Mouse (Mus musculus): ENCODE data around the gene Cacna2d3. TPM values are rescaled to one million over a fixed set of nuclear protein-coding genes. Genes with fewer than 3 reads are reported as not detected.

Gene Cacna2d3
- polyA plus RNA-seq, 1 experiment from 2014 or later: 0.92 TPM

DNA sequence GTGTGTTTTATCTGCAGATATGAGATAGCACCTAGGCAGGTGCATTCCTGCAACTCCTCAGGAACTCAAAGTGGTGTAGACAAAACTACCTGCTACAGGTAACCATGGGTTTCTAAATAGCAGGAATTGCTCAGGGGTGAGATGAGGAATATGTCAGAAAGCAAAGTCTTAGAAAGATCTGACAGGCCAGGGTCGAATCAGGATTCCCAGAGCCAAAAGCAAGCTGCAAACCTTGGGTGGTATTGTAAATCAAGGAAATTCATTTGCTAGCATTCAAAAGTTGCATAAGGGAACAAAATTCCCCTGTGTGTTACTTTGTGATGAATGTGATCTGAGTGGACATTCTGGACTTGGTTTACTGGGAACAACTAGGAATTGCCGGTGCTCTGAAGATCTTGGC lies 291.9 kb downstream of the Cacna2d3 start:
- no peak overlapping the region for H3K4me3 ChIP-seq (ENCODE audit: low read length)
- no peak overlapping the region for H3K9ac ChIP-seq (ENCODE audit: low read depth, low read length)
- no peaks in the 10 kb centered on the region for H3K4me1 ChIP-seq (ENCODE audit: control insufficient read depth, insufficient read depth, low read length)
- 79% methylated on average over 2 of the region's 2 CpGs for WGBS
- H3K27me3 ChIP-seq (replicated peaks; ENCODE audit: control insufficient read depth, insufficient read depth, low read length): no peaks in the 10 kb centered on the region
- H3K27ac ChIP-seq (ENCODE audit: low read length): no peak overlapping the region
- H3K4me2 ChIP-seq (ENCODE audit: low read depth, low read length): no peak overlapping the region
- no peaks in the 10 kb centered on the region for H3K9me3 ChIP-seq (ENCODE audit: control insufficient read depth, low read length)
- ATAC-seq: no peak
- no peaks in the 10 kb centered on the region for H3K36me3 ChIP-seq (ENCODE audit: control insufficient read depth, insufficient read depth, low read length)

DNA sequence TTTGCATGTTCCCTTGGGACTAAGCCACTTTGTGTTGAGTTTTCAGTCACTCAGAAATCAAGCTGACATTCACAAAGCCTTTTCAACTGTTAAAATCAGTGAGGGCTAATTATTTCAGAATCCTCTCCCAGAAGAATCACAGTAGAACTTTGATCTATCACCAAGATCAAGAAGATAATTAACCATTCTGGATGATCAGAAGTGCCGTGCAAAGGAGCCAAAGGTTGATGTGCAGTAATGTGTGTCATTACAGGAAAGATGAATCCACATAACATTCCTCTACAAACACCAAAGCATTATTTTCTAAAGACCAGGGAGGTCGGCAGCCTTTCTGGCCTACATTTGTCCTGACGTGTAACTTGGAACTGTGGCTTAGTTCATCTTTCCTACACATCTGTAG lies 296.0 kb downstream of the Cacna2d3 start:
- Histone ChIP-seq H3K9ac (ENCODE audit: low read depth, low read length) (no peak overlapping the region), H3K9me3 (ENCODE audit: control insufficient read depth, low read length) (no peaks in the 10 kb centered on the region), H3K4me1 (ENCODE audit: control insufficient read depth, insufficient read depth, low read length) (no peaks in the 10 kb centered on the region), H3K4me2 (ENCODE audit: low read depth, low read length) (no peak overlapping the region), H3K27me3 (replicated peaks; ENCODE audit: control insufficient read depth, insufficient read depth, low read length) (no peaks in the 10 kb centered on the region), H3K27ac (ENCODE audit: low read length) (no peak overlapping the region), H3K36me3 (ENCODE audit: control insufficient read depth, insufficient read depth, low read length) (no peaks in the 10 kb centered on the region), H3K4me3 (ENCODE audit: low read length) (no peak overlapping the region)
- 81% methylated on average over 3 of the region's 3 CpGs for WGBS
- no peak for ATAC-seq

DNA sequence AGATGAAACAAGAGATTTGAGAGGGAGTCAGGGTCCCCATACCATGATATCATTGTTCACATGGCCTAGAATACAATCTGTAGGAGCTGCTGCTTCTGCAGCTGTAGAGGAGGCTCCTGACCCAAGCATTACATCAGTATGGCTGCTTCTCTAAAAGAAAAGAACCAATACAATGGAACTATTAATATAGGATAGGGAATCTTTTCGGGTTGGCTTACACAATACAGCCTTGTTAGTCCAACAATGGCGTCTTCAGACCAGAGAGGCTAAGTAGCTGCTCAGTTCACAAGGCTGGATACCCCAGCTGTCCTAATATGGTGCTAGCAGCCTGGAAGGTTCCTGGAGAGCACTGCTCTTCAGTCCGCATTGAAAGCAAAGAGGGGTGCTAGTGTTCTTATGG lies 296.5 kb downstream of the Cacna2d3 start:
- no peak overlapping the region for H3K4me2 ChIP-seq (ENCODE audit: low read depth, low read length)
- no peak for ATAC-seq
- H3K4me1 ChIP-seq (ENCODE audit: control insufficient read depth, insufficient read depth, low read length): no peaks in the 10 kb centered on the region
- H3K4me3 ChIP-seq (ENCODE audit: low read length): no peak overlapping the region
- H3K9ac ChIP-seq (ENCODE audit: low read depth, low read length): no peak overlapping the region
- no peaks in the 10 kb centered on the region for H3K27me3 ChIP-seq (replicated peaks; ENCODE audit: control insufficient read depth, insufficient read depth, low read length)
- H3K36me3 ChIP-seq (ENCODE audit: control insufficient read depth, insufficient read depth, low read length): no peaks in the 10 kb centered on the region
- H3K27ac ChIP-seq (ENCODE audit: low read length): no peak overlapping the region
- H3K9me3 ChIP-seq (ENCODE audit: control insufficient read depth, low read length): no peaks in the 10 kb centered on the region
- WGBS: 86% methylated on average over 3 of the region's 3 CpGs

DNA sequence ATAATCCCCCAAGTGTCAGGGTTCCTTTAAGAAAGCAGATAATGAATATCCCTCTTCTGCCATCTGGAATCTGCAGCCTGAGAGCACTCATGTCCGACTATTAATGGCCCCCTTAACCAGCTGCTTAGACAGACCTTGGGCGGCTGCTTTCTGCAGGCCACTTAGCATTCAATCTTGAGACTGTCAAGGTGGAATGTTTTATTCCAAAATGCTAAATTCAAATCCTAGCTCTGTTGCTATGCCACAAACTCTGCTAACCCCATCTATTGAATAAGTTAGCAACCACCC lies 315.8 kb downstream of the Cacna2d3 start:
- 12% methylated on average over 2 of the region's 2 CpGs for WGBS
- no peaks in the 10 kb centered on the region for H3K36me3 ChIP-seq (ENCODE audit: control insufficient read depth, insufficient read depth, low read length)
- ATAC-seq: no peak
- no peak overlapping the region for H3K27ac ChIP-seq (ENCODE audit: low read length)
- no peaks in the 10 kb centered on the region for H3K27me3 ChIP-seq (replicated peaks; ENCODE audit: control insufficient read depth, insufficient read depth, low read length)
- no peaks in the 10 kb centered on the region for H3K9me3 ChIP-seq (ENCODE audit: control insufficient read depth, low read length)
- H3K4me3 ChIP-seq (ENCODE audit: low read length): no peak overlapping the region
- no peak overlapping the region for H3K4me2 ChIP-seq (ENCODE audit: low read depth, low read length)
- peaks cover 6% of the 10 kb centered on the region for H3K4me1 ChIP-seq (ENCODE audit: control insufficient read depth, insufficient read depth, low read length)
- H3K9ac ChIP-seq (ENCODE audit: low read depth, low read length): no peak overlapping the region

DNA sequence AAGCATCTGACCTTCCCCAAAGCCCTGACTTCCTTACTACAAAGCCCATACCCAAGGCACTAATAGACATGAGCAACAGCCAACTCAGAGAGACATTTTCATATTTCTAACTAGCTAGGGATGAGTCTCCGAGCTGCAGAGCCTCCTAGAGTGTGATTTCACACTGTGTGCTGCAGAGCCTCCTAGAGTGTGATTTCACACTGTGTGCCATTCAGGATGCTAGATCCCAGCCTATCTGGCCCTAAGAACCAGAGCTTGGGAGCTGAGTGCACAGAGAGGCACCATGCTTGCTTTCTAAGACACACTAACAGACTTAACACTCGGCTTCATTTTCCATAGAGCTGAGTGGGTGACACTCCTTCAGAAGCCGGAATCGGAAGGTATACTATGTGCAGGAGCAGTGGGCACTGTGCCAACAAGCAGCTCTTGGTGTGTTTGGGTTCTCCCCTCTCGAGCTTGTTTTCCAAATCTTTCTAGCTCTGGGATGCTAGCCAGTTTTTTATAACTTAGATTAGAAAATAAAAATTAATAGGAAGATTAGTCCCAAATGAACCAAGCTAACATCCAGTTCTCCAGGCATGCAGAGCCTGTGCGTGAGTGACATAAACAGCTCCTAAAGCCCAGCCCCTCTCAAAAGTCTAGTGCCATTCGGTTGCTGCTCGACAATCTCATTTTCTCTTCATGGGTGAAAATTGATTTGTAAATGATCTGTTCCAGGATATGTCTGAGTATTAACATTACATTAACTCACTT lies 316.4 kb downstream of the Cacna2d3 start:
- H3K27ac ChIP-seq (ENCODE audit: low read length): no peak overlapping the region
- H3K36me3 ChIP-seq (ENCODE audit: control insufficient read depth, insufficient read depth, low read length): no peaks in the 10 kb centered on the region
- H3K27me3 ChIP-seq (replicated peaks; ENCODE audit: control insufficient read depth, insufficient read depth, low read length): no peaks in the 10 kb centered on the region
- WGBS: 43% methylated on average over 8 of the region's 8 CpGs
- H3K4me2 ChIP-seq (ENCODE audit: low read depth, low read length): no peak overlapping the region
- no peak overlapping the region for H3K4me3 ChIP-seq (ENCODE audit: low read length)
- H3K4me1 ChIP-seq (ENCODE audit: control insufficient read depth, insufficient read depth, low read length): peaks cover 6% of the 10 kb centered on the region
- no peaks in the 10 kb centered on the region for H3K9me3 ChIP-seq (ENCODE audit: control insufficient read depth, low read length)
- no peak overlapping the region for H3K9ac ChIP-seq (ENCODE audit: low read depth, low read length)
- ATAC-seq: no peak

DNA sequence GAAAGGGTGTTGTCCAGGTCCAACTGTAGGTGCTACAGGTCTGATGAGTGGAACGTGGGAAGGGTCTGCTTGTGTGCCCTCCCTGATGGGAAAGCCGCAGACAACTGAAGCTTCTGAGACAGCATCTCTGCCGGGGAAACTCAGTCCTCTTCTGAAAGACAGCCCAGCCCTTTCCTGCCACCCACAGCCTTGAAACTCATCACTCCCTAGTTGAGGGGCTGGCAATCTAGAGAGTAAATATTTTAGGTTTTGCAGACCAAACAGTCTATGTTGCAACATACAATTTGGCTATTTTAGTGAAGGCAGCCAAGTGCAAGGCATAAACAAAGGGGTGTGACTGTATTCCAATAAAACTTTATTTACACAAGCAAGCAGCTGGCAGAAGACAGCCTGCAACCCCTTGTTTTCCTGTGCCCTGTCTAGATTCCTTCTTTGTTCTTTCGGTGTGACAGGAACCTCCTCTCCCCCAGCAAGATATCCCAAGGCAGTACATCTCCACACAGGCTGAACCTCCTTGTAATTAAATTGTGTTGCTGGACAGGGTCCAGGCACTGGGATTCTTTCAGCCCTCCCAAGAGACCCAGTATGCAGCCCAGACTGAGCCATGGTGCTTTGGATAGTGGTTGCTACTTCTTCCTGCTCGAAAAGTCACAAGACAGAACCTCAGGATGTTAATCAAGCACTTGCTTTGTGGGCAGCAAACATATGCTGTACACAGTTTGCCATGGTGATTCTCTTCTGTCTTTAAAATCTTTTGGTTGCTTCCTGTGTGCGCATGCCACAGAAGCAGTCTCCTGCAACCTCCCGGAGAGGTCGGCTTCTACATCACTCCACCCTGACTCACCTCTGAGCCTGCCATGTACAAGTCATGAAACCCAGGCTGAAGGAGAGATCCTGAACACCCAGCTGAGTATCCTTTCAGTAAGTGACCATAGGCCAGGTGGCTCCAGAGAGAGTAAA lies 317.5 kb downstream of the Cacna2d3 start:
- no peak overlapping the region for H3K4me2 ChIP-seq (ENCODE audit: low read depth, low read length)
- no peaks in the 10 kb centered on the region for H3K36me3 ChIP-seq (ENCODE audit: control insufficient read depth, insufficient read depth, low read length)
- H3K4me3 ChIP-seq (ENCODE audit: low read length): no peak overlapping the region
- 53% methylated on average over 8 of the region's 8 CpGs for WGBS
- H3K27ac ChIP-seq (ENCODE audit: low read length): no peak overlapping the region
- no peak overlapping the region for H3K9ac ChIP-seq (ENCODE audit: low read depth, low read length)
- ATAC-seq: no peak
- H3K4me1 ChIP-seq (ENCODE audit: control insufficient read depth, insufficient read depth, low read length): peaks cover 6% of the 10 kb centered on the region
- no peaks in the 10 kb centered on the region for H3K9me3 ChIP-seq (ENCODE audit: control insufficient read depth, low read length)
- no peaks in the 10 kb centered on the region for H3K27me3 ChIP-seq (replicated peaks; ENCODE audit: control insufficient read depth, insufficient read depth, low read length)

DNA sequence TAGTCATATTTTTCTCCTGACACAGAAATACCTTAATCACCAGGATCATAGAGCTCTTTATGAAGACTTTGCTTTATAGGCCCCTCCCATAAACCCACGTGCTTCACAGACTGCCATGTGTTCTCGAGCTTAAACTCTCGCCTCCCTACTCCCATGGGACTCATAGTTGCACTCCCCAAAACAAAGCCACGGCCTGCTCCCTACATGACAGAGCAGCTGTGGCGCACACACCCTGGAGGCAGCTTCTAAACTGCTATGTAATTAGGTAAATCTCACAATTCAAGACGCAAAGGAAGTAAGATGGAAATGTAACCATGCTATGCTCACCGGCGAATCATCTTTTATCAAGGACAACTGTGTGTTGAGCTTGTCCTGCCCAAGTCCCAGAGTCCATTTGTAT lies 319.2 kb downstream of the Cacna2d3 start:
- Histone ChIP-seq H3K4me1 (ENCODE audit: control insufficient read depth, insufficient read depth, low read length) (peaks cover 6% of the 10 kb centered on the region), H3K4me2 (ENCODE audit: low read depth, low read length) (no peak overlapping the region), H3K9ac (ENCODE audit: low read depth, low read length) (no peak overlapping the region), H3K27ac (ENCODE audit: low read length) (no peak overlapping the region), H3K27me3 (replicated peaks; ENCODE audit: control insufficient read depth, insufficient read depth, low read length) (no peaks in the 10 kb centered on the region), H3K4me3 (ENCODE audit: low read length) (no peak overlapping the region), H3K9me3 (ENCODE audit: control insufficient read depth, low read length) (no peaks in the 10 kb centered on the region), H3K36me3 (ENCODE audit: control insufficient read depth, insufficient read depth, low read length) (no peaks in the 10 kb centered on the region)
- WGBS: 68% methylated on average over 8 of the region's 8 CpGs
- no peak for ATAC-seq

DNA sequence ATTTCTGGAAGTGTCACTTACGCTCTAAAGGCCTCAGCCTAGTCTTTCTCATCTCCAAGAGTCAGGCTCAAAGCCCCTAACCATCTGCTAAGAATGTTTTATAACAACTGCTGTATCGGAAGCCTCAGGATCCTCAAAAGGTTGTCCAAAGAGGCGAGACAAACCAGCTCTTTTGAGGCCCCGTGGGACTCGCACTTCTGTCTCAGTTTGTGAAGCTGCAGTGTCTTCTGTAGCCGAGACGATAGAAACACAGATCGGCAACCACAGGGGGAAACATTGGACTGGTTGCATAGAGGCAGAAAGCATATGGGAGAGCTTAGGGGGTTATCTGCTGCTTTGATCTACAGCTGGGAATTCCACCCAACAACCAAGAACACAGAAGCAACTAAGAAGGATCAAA lies 327.9 kb downstream of the Cacna2d3 start:
- H3K4me2 ChIP-seq (ENCODE audit: low read depth, low read length): no peak overlapping the region
- no peak for ATAC-seq
- no peaks in the 10 kb centered on the region for H3K9me3 ChIP-seq (ENCODE audit: control insufficient read depth, low read length)
- no peaks in the 10 kb centered on the region for H3K27me3 ChIP-seq (replicated peaks; ENCODE audit: control insufficient read depth, insufficient read depth, low read length)
- no peaks in the 10 kb centered on the region for H3K36me3 ChIP-seq (ENCODE audit: control insufficient read depth, insufficient read depth, low read length)
- no peak overlapping the region for H3K27ac ChIP-seq (ENCODE audit: low read length)
- H3K9ac ChIP-seq (ENCODE audit: low read depth, low read length): no peak overlapping the region
- H3K4me1 ChIP-seq (ENCODE audit: control insufficient read depth, insufficient read depth, low read length): no peaks in the 10 kb centered on the region
- no peak overlapping the region for H3K4me3 ChIP-seq (ENCODE audit: low read length)
- WGBS: 79% methylated on average over 8 of the region's 8 CpGs

DNA sequence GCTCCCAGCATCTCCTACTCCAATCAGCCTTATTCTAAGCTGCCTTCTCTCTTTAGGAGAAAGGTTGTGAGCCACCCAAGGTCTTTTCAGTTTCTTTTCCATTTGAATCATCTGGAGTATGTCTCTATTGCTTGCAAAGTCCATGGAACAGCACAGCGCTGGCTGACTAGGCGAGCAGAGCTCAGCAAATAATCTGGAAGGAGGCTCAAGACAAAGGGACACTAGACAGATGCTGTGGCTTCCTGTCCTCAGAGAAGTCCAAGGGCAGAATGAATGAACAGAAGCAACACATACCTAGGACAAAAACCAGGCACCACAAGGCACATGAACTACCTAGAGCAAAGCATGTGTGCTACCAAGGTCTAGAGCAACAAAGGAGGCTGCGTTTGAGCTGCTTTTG lies 328.8 kb downstream of the Cacna2d3 start:
- no peaks in the 10 kb centered on the region for H3K27me3 ChIP-seq (replicated peaks; ENCODE audit: control insufficient read depth, insufficient read depth, low read length)
- no peak overlapping the region for H3K4me2 ChIP-seq (ENCODE audit: low read depth, low read length)
- H3K27ac ChIP-seq (ENCODE audit: low read length): no peak overlapping the region
- H3K36me3 ChIP-seq (ENCODE audit: control insufficient read depth, insufficient read depth, low read length): no peaks in the 10 kb centered on the region
- H3K9ac ChIP-seq (ENCODE audit: low read depth, low read length): no peak overlapping the region
- 88% methylated on average over 3 of the region's 3 CpGs for WGBS
- H3K4me1 ChIP-seq (ENCODE audit: control insufficient read depth, insufficient read depth, low read length): no peaks in the 10 kb centered on the region
- H3K9me3 ChIP-seq (ENCODE audit: control insufficient read depth, low read length): no peaks in the 10 kb centered on the region
- ATAC-seq: no peak
- H3K4me3 ChIP-seq (ENCODE audit: low read length): no peak overlapping the region

Measured in intestine, embryonic 16.5 days (tissue).